Mouse (Mus musculus): ENCODE measurements at regions not wholly inside any gene's neighbourhood (a gene's known extent, or its start where the extent isn't known, plus 50 kb on each side); places are given as distances from the start of the nearest gene placed in this dataset.

GRCm38 (mm10) chr9:68250011-68250410, 403.6 kb upstream of the Rora start:
- no peak for DNase-seq (ENCODE audit: low read depth, low spot score)

- no peak for DNase-seq (ENCODE audit: low read depth, low spot score)
These were observed 399.4 kb upstream of the Rora start for GRCm38 (mm10) chr9:68254218-68254617.

GRCm38 (mm10) chr9:68268551-68268950, 385.0 kb upstream of the Rora start:
- DNase-seq (ENCODE audit: low read depth, low spot score), result no peak

GRCm38 (mm10) chr9:68302232-68302925, 351.2 kb upstream of the Rora start:
- no peak for DNase-seq (ENCODE audit: low read depth, low spot score)

- no peak for DNase-seq (ENCODE audit: low read depth, low spot score)
These were observed 322.9 kb upstream of the Rora start for GRCm38 (mm10) chr9:68330721-68331120.

GRCm38 (mm10) chr9:68340921-68341320, 312.7 kb upstream of the Rora start:
- DNase-seq (ENCODE audit: low read depth, low spot score), result no peak

GRCm38 (mm10) chr9:68341511-68341910, 312.1 kb upstream of the Rora start:
- DNase-seq (ENCODE audit: low read depth, low spot score), result no peak

GRCm38 (mm10) chr9:68347426-68347825, 306.2 kb upstream of the Rora start:
- DNase-seq (ENCODE audit: low read depth, low spot score), result no peak

- DNase-seq (ENCODE audit: low read depth, low spot score), result no peak
These were observed 302.1 kb upstream of the Rora start for GRCm38 (mm10) chr9:68351466-68351865.

- DNase-seq (ENCODE audit: low read depth, low spot score), result no peak
These were observed 299.1 kb upstream of the Rora start for GRCm38 (mm10) chr9:68354470-68354869.

- DNase-seq (ENCODE audit: low read depth, low spot score), result no peak
These were observed 297.5 kb upstream of the Rora start for GRCm38 (mm10) chr9:68356078-68356477.

GRCm38 (mm10) chr9:68357231-68357630, 296.4 kb upstream of the Rora start:
- no peak for DNase-seq (ENCODE audit: low read depth, low spot score)

- DNase-seq (ENCODE audit: low read depth, low spot score), result no peak
These were observed 286.6 kb upstream of the Rora start for GRCm38 (mm10) chr9:68366973-68367372.

- DNase-seq (ENCODE audit: low read depth, low spot score), result no peak
These were observed 286.0 kb upstream of the Rora start for GRCm38 (mm10) chr9:68367556-68367955.

- DNase-seq (ENCODE audit: low read depth, low spot score), result no peak
These were observed 280.9 kb upstream of the Rora start for GRCm38 (mm10) chr9:68372726-68373125.

- DNase-seq (ENCODE audit: low read depth, low spot score), result no peak
These were observed 277.4 kb upstream of the Rora start for GRCm38 (mm10) chr9:68376222-68376621.

- no peak for DNase-seq (ENCODE audit: low read depth, low spot score)
These were observed 271.7 kb upstream of the Rora start for GRCm38 (mm10) chr9:68381871-68382270.

GRCm38 (mm10) chr9:68400930-68401329, 252.7 kb upstream of the Rora start:
- no peak for DNase-seq (ENCODE audit: low read depth, low spot score)

- no peak for DNase-seq (ENCODE audit: low read depth, low spot score)
These were observed 251.3 kb upstream of the Rora start for GRCm38 (mm10) chr9:68402176-68402845.

GRCm38 (mm10) chr9:68402981-68403380, 250.6 kb upstream of the Rora start:
- DNase-seq (ENCODE audit: low read depth, low spot score), result no peak

- no peak for DNase-seq (ENCODE audit: low read depth, low spot score)
These were observed 250.1 kb upstream of the Rora start for GRCm38 (mm10) chr9:68403516-68403915.

GRCm38 (mm10) chr9:68409786-68410185, 243.8 kb upstream of the Rora start:
- DNase-seq (ENCODE audit: low read depth, low spot score), result no peak

- no peak for DNase-seq (ENCODE audit: low read depth, low spot score)
These were observed 227.3 kb upstream of the Rora start for GRCm38 (mm10) chr9:68426286-68426685.
